Mouse (Mus musculus) brain, embryonic 14.5 days (tissue): ENCODE data around the gene Rufy4.

ENCODE experiments used
- CTCF ChIP-seq: fragments of 200-500 bp; IDR thresholded peaks from 2 replicates; pipeline ENCODE4 v1.5.1; 2012; ENCODE audit warnings: inconsistent platforms, mild to moderate bottlenecking, moderate library complexity, borderline replicate concordance; ENCODE audit not compliant: insufficient read depth, insufficient read length; ENCODE audit errors: extremely low read depth
- POLR2A ChIP-seq: fragments of 200-500 bp; IDR thresholded peaks from 2 replicates; pipeline ENCODE4 v1.6.1; 2012; ENCODE audit warnings: mild to moderate bottlenecking, inconsistent platforms, borderline replicate concordance; ENCODE audit not compliant: poor library complexity, insufficient read depth, insufficient read length, severe bottlenecking; ENCODE audit errors: extremely low read depth

DNA sequence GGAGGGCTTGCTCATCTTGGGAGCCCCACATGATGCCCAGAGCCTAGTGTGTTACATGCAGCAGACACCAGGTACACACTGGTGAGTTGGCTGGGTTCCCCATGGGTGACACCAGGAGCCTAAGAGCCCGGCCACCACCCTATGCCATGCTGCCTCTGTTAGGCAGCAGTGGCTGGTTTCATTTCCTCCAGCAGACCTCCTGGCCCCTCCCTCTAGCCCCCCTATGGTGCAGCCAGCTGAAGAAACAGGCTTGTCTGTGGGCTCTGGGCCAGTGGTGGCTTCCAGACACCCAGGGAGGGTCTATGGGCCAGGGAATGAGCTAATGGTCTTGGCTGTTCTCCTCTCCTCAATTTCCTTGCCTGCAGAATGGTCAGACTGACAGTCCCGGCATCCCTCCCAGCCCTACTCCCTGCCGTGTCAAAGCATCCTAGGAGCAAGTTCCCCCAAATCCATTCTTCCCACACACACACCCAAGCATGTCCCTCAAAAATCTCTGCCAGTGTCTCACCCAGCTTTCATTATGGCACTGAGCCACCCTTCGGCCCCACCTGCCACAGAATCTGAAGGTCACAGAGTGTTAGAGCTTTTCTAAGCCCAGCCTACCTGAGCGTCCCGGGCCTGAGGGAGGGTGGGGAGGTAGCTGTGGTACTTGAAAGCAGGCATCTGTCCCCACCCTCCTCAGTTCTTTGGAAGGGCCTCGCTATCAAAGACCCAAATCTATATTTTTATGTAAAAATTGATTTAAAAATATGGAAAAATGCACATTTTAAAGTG is 30.7 kb upstream of the Rufy4 start:
- TF ChIP-seq CTCF (no peak), POLR2A (no peak)
